Mouse (Mus musculus) c-Kit-positive CD71-negative TER-119-negative erythroid progenitor cells, embryonic 14.5 days (primary cell): ENCODE measurements around the gene Skida1.

Source experiments
- DNase-seq: peaks from one replicate; pipeline ENCODE4 v3.0.0-alpha.2; 2013; ENCODE audit warnings: low read depth

The Skida1 gene

GRCm38 (mm10) chr2:18055016-18055928 is 6.4 kb upstream of the Skida1 start, which contains the start of gene Mllt10:
Gene Mllt10 (plus strand): TSS chr2:18055237.
- no peak for DNase-seq

- DNase-seq: no peak
Observed at GRCm38 (mm10) chr2:18053951-18054530, 5.2 kb upstream of the Skida1 start.

- DNase-seq: no peak
Observed at GRCm38 (mm10) chr2:18053243-18053950, 4.5 kb upstream of the Skida1 start.

- DNase-seq: no peak
Observed at GRCm38 (mm10) chr2:18052581-18052980, 3.7 kb upstream of the Skida1 start.

- DNase-seq: no peak
Observed at GRCm38 (mm10) chr2:18051831-18052170, 3.0 kb upstream of the Skida1 start.

GRCm38 (mm10) chr2:18051026-18051830 is 2.4 kb upstream of the Skida1 start:
- no peak for DNase-seq

- DNase-seq: no peak
Observed at GRCm38 (mm10) chr2:18050541-18050985, 1.7 kb upstream of the Skida1 start.

- DNase-seq: no peak
Observed at GRCm38 (mm10) chr2:18050018-18050417, 1.2 kb upstream of the Skida1 start.

- DNase-seq: no peak
Observed at GRCm38 (mm10) chr2:18049279-18049821, 499 bp upstream of the Skida1 start.

- no peak for DNase-seq
Observed at GRCm38 (mm10) chr2:18047646-18048452, 1.0 kb downstream of the Skida1 start.

- DNase-seq: no peak
Observed at GRCm38 (mm10) chr2:18046758-18047645, 1.8 kb downstream of the Skida1 start.

GRCm38 (mm10) chr2:18046186-18046585 is 2.7 kb downstream of the Skida1 start:
- DNase-seq: no peak

GRCm38 (mm10) chr2:18045781-18046181 is 3.1 kb downstream of the Skida1 start:
- DNase-seq: no peak

- DNase-seq: no peak
Observed at GRCm38 (mm10) chr2:18045143-18045780, 3.6 kb downstream of the Skida1 start.

GRCm38 (mm10) chr2:18041199-18041885 is 7.5 kb downstream of the Skida1 start:
- DNase-seq: no peak

- DNase-seq: no peak
Observed at GRCm38 (mm10) chr2:18040347-18041160, 8.3 kb downstream of the Skida1 start.

- DNase-seq: no peak
Observed at GRCm38 (mm10) chr2:18039566-18040290, 9.1 kb downstream of the Skida1 start.
